Mouse (Mus musculus): ENCODE results near the gene Dgki.

The Dgki gene

GRCm38 (mm10) chr6:36845288-36845687, 454.7 kb downstream of the Dgki start:
- no peak for DNase-seq (ENCODE audit: low spot score)

- DNase-seq (ENCODE audit: low spot score) = no peak
Observed at GRCm38 (mm10) chr6:36844258-36844657, 455.7 kb downstream of the Dgki start.

GRCm38 (mm10) chr6:36843031-36843488, 456.9 kb downstream of the Dgki start:
- no peak for DNase-seq (ENCODE audit: low spot score)

- no peak for DNase-seq (ENCODE audit: low spot score)
Observed at GRCm38 (mm10) chr6:36842101-36842922, 457.7 kb downstream of the Dgki start.

- DNase-seq (ENCODE audit: low spot score) = no peak
Observed at GRCm38 (mm10) chr6:36841701-36842100, 458.3 kb downstream of the Dgki start.

GRCm38 (mm10) chr6:36841174-36841573, 458.8 kb downstream of the Dgki start:
- DNase-seq (ENCODE audit: low spot score) = no peak

- DNase-seq (ENCODE audit: low spot score) = no peak
Observed at GRCm38 (mm10) chr6:36838747-36839146, 461.2 kb downstream of the Dgki start.

GRCm38 (mm10) chr6:36835351-36835750, 464.6 kb downstream of the Dgki start:
- DNase-seq (ENCODE audit: low spot score) = no peak

- no peak for DNase-seq (ENCODE audit: low spot score)
Observed at GRCm38 (mm10) chr6:36834695-36835265, 465.2 kb downstream of the Dgki start.

GRCm38 (mm10) chr6:36832681-36833080, 467.3 kb downstream of the Dgki start:
- no peak for DNase-seq (ENCODE audit: low spot score)

GRCm38 (mm10) chr6:36832207-36832606, 467.8 kb downstream of the Dgki start:
- no peak for DNase-seq (ENCODE audit: low spot score)

GRCm38 (mm10) chr6:36830371-36830925, 469.5 kb downstream of the Dgki start:
- DNase-seq (ENCODE audit: low spot score) = no peak

GRCm38 (mm10) chr6:36819784-36820050, 480.3 kb downstream of the Dgki start:
- DNase-seq (ENCODE audit: low spot score) = no peak

GRCm38 (mm10) chr6:36819019-36819783, 480.8 kb downstream of the Dgki start:
- DNase-seq (ENCODE audit: low spot score) = no peak

- no peak for DNase-seq (ENCODE audit: low spot score)
Observed at GRCm38 (mm10) chr6:36818281-36819018, 481.5 kb downstream of the Dgki start.

GRCm38 (mm10) chr6:36816666-36817065, 483.3 kb downstream of the Dgki start:
- DNase-seq (ENCODE audit: low spot score) = no peak

- no peak for DNase-seq (ENCODE audit: low spot score)
Observed at GRCm38 (mm10) chr6:36815992-36816391, 484.0 kb downstream of the Dgki start.

- DNase-seq (ENCODE audit: low spot score) = no peak
Observed at GRCm38 (mm10) chr6:36812666-36813515, 487.1 kb downstream of the Dgki start.

GRCm38 (mm10) chr6:36810448-36810847, 489.5 kb downstream of the Dgki start:
- no peak for DNase-seq (ENCODE audit: low spot score)

GRCm38 (mm10) chr6:36809747-36810285, 490.2 kb downstream of the Dgki start, which contains the start of gene Ptn:
Gene Ptn (minus strand): TSS chr6:36810220.
- no peak for DNase-seq (ENCODE audit: low spot score)

GRCm38 (mm10) chr6:36809311-36809726, 490.7 kb downstream of the Dgki start:
- DNase-seq (ENCODE audit: low spot score) = no peak

All from T-cell, adult 2 months (primary cell).